16 mouse cellular contexts compared by ENCODE assay signal in genomic region chr11:107390540-107390939, GRCm38 (mm10).
DNase-seq lines count a peak whose midpoint lies in the region; ATAC-seq and TF ChIP-seq lines count a peak whose summit lies in the region.
"Had no signal": no experiment of that assay in that cellular context is flagged by ENCODE, and none has a peak within 500 bp of the region (broad histone marks: within the 10 kb centered on the region; RNA-seq: fewer than 3 reads in every experiment).

No protein-coding gene starts in this region.

- no peaks in the 10 kb centered on the region for H3K36me3 ChIP-seq in forebrain, embryonic 13.5 days (ENCODE audit: poor library complexity, severe bottlenecking)
- no peaks in the 10 kb centered on the region for H3K36me3 ChIP-seq in midbrain, embryonic 12.5 days
- H3K36me3 ChIP-seq: heart, embryonic 10.5 days; liver, embryonic 13.5 days had no signal

- 0 out of 2 replicates have a peak overlapping the region, but pooled peaks have one; percentile 6 for H3K4me2 ChIP-seq in forebrain, embryonic 13.5 days
- no peak overlapping the region for H3K4me2 ChIP-seq in midbrain, embryonic 12.5 days (replicated peaks)
- H3K4me2 ChIP-seq: liver, embryonic 13.5 days had no signal

- no peak overlapping the region for H3K4me3 ChIP-seq in forebrain, embryonic 13.5 days
- no peak overlapping the region for H3K4me3 ChIP-seq in midbrain, embryonic 12.5 days
- no peak overlapping the region for H3K4me3 ChIP-seq in gastrocnemius, adult 2 months
- H3K4me3 ChIP-seq: heart, embryonic 10.5 days; liver, embryonic 13.5 days had no signal

- peaks cover 32% of the 10 kb centered on the region for H3K4me1 ChIP-seq in forebrain, embryonic 13.5 days
- peaks cover 29% of the 10 kb centered on the region for H3K4me1 ChIP-seq in midbrain, embryonic 12.5 days

- TF ChIP-seq POLR2A in brain, embryonic 14.5 days (IDR thresholded peaks at IDR 0.05; ENCODE audit: borderline replicate concordance, extremely low read depth, insufficient read depth, insufficient read length, poor library complexity, severe bottlenecking): no peak

- no peaks in the 10 kb centered on the region for H3K27me3 ChIP-seq in forebrain, embryonic 13.5 days
- H3K27me3 ChIP-seq in midbrain, embryonic 12.5 days: no peaks in the 10 kb centered on the region
- H3K27me3 ChIP-seq: liver, embryonic 13.5 days had no signal

- peak overlapping the region; percentile 2; the same call in 1 of the 2 replicates for H3K9ac ChIP-seq in forebrain, embryonic 13.5 days
- no peak overlapping the region for H3K9ac ChIP-seq in midbrain, embryonic 12.5 days (replicated peaks)
- H3K9ac ChIP-seq: liver, embryonic 13.5 days had no signal

- H3K27ac ChIP-seq in forebrain, embryonic 13.5 days: peak overlapping the region; percentile 49
- peak overlapping the region; percentile 46 for H3K27ac ChIP-seq in midbrain, embryonic 12.5 days (replicated peaks)
- no peak overlapping the region for H3K27ac ChIP-seq in gastrocnemius, adult 2 months
- H3K27ac ChIP-seq: heart, embryonic 10.5 days; liver, embryonic 13.5 days had no signal

- 2% methylated on average over 2 of the region's 2 CpGs for WGBS in forebrain, embryonic 13.5 days
- 43% methylated on average over 2 of the region's 2 CpGs for WGBS in midbrain, embryonic 12.5 days

- no peaks in the 10 kb centered on the region for H3K9me3 ChIP-seq in forebrain, embryonic 13.5 days (replicated peaks)
- no peaks in the 10 kb centered on the region for H3K9me3 ChIP-seq in midbrain, embryonic 12.5 days
- H3K9me3 ChIP-seq: heart, embryonic 10.5 days; liver, embryonic 13.5 days had no signal

- no peak for TF ChIP-seq CTCF in brain, embryonic 14.5 days (IDR thresholded peaks at IDR 0.05; ENCODE audit: borderline replicate concordance, extremely low read depth, insufficient read depth, insufficient read length)
- TF ChIP-seq CTCF in gastrocnemius, adult 2 months (IDR thresholded peaks at IDR 0.05): no peak

- intact Hi-C loops in gastrocnemius, postnatal 36 days (cut with DNase I): loop anchor here (5.0 kb wide), 1 partner anchor 113 kb away; no protein-coding TSS in a partner anchor
- intact Hi-C loops in gastrocnemius, adult 2 months (cut with DNase I): loop anchor here (5.0 kb wide), 1 partner anchor 178 kb away; no protein-coding TSS in a partner anchor

- DNase-seq in layer of hippocampus, adult 9-11 months: peak; percentile 37
- DNase-seq in layer of hippocampus, adult 11-12 months (ENCODE audit: low spot score): no peak
- peak; percentile 81 for DNase-seq in brain, embryonic 14.5 days (ENCODE audit: low read depth)
- no peak for DNase-seq in lung, adult 18-20 months
- no peak for DNase-seq in gastrocnemius, postnatal 36 days
- no peak for DNase-seq in gastrocnemius, adult 2 months
- DNase-seq: cerebellum, adult 8-10 months; gastrocnemius, postnatal 14 days; heart, postnatal 36 days; kidney, adult 18-20 months; liver, embryonic 13.5 days; lung, postnatal 10 days; thymus, postnatal 14 days had no signal

- ATAC-seq in forebrain, embryonic 13.5 days: peak; percentile 54; the same call in 1 of the 2 replicates
- 0 out of 2 replicates have a peak, but pooled peaks have one; percentile 9 for ATAC-seq in midbrain, embryonic 12.5 days (ENCODE audit: low FRiP score, low read depth)

Comparison
In these comparisons a context has a peak if more than half of its experiments do, and no peak if none do; other contexts are left out.
1. DNase-seq: peak in layer of hippocampus, adult 9-11 months (single experiment) and brain, embryonic 14.5 days (single experiment); none in layer of hippocampus, adult 11-12 months (single experiment), lung, adult 18-20 months (0 of 2), gastrocnemius, postnatal 36 days (0 of 2) and gastrocnemius, adult 2 months (single experiment).